Mouse (Mus musculus) thymus, postnatal 10 days (tissue): ENCODE measurements around the gene Gm38431.
A peak's percentile ranks its signal among the peaks of the same experiment; 100 is the strongest.
"Not testable (repeated sequence)": the region's sequence is repeated elsewhere in the genome, so short reads cannot be mapped to it uniquely, and the experiment has no call there.

Source experiments
- DNase-seq, 2 experiments: peaks; one replicate each; pipeline ENCODE4 v3.0.0; 2021; ENCODE audit warnings: low spot score in 2 of 2

Gm38431 gene

GRCm38 (mm10) chr9:21105760-21106564 is 14.2 kb upstream of the Gm38431 start:
- no peak for DNase-seq

- no peak for DNase-seq
Measured at GRCm38 (mm10) chr9:21104814-21105213, 13.0 kb upstream of the Gm38431 start.

- no peak for DNase-seq
Measured at GRCm38 (mm10) chr9:21102076-21102475, 10.3 kb upstream of the Gm38431 start.

GRCm38 (mm10) chr9:21100447-21101161 is 8.8 kb upstream of the Gm38431 start:
- no peak for DNase-seq

GRCm38 (mm10) chr9:21097793-21098192 is 6.0 kb upstream of the Gm38431 start:
- no peak for DNase-seq

GRCm38 (mm10) chr9:21095958-21096357 is 4.2 kb upstream of the Gm38431 start:
- DNase-seq, result no peak

- no peak for DNase-seq
Measured at GRCm38 (mm10) chr9:21093423-21093822, 1.6 kb upstream of the Gm38431 start.

- no peak for DNase-seq
Measured at GRCm38 (mm10) chr9:21090972-21091706, 658 bp downstream of the Gm38431 start.

GRCm38 (mm10) chr9:21090537-21090936 is 1.3 kb downstream of the Gm38431 start:
- DNase-seq, result no peak

- no peak for DNase-seq
Measured at GRCm38 (mm10) chr9:21083324-21083723, 8.5 kb downstream of the Gm38431 start.

GRCm38 (mm10) chr9:21081127-21081526 is 10.7 kb downstream of the Gm38431 start:
- DNase-seq, result no peak

- DNase-seq, result no peak
Measured at GRCm38 (mm10) chr9:21075625-21076024, 16.2 kb downstream of the Gm38431 start.

- no peak for DNase-seq
Measured at GRCm38 (mm10) chr9:21074173-21074572, 17.6 kb downstream of the Gm38431 start.

- peak; percentile 66 to 77 for DNase-seq
Measured at GRCm38 (mm10) chr9:21073044-21073840, 18.6 kb downstream of the Gm38431 start, which contains the start of the genes Gm49373 and Fdx1l. TSS of gene Gm49373 (minus strand) at chr9:21073096. TSS of gene Fdx1l (minus strand) at chr9:21073614.

- DNase-seq, result no peak
Measured at GRCm38 (mm10) chr9:21072641-21073040, 19.2 kb downstream of the Gm38431 start.

- DNase-seq, result no peak
Measured at GRCm38 (mm10) chr9:21067006-21067684, 24.7 kb downstream of the Gm38431 start, which contains the start of gene Zglp1. TSS of gene Zglp1 (minus strand) at chr9:21067093.

- no peak for DNase-seq
Measured at GRCm38 (mm10) chr9:21062928-21063327, 28.9 kb downstream of the Gm38431 start.

GRCm38 (mm10) chr9:21051578-21051977 is 40.2 kb downstream of the Gm38431 start:
- DNase-seq, result no peak

GRCm38 (mm10) chr9:21045235-21045634 is 46.6 kb downstream of the Gm38431 start:
- no peak for DNase-seq

GRCm38 (mm10) chr9:21044785-21045184 is 47.0 kb downstream of the Gm38431 start:
- not testable (repeated sequence) for DNase-seq

- DNase-seq, result no peak
Measured at GRCm38 (mm10) chr9:21043563-21043962, 48.2 kb downstream of the Gm38431 start.
